Mouse (Mus musculus) A20 (cell line): ENCODE results near the gene Sema5a.

Source experiments
- DNase-seq: peaks from one replicate; pipeline ENCODE4 v3.0.0-alpha.2; 2011; ENCODE audit warnings: low read depth, low spot score

Sema5a gene

GRCm38 (mm10) chr15:32437654-32438053 is 193.0 kb downstream of the Sema5a start:
- no peak for DNase-seq

GRCm38 (mm10) chr15:32442745-32443144 is 198.1 kb downstream of the Sema5a start:
- no peak for DNase-seq

- DNase-seq: no peak
Measured at GRCm38 (mm10) chr15:32447558-32448349, 203.1 kb downstream of the Sema5a start.

GRCm38 (mm10) chr15:32459046-32459445 is 214.4 kb downstream of the Sema5a start:
- DNase-seq: no peak

GRCm38 (mm10) chr15:32460238-32460637 is 215.6 kb downstream of the Sema5a start:
- no peak for DNase-seq

- no peak for DNase-seq
Measured at GRCm38 (mm10) chr15:32471480-32472050, 227.0 kb downstream of the Sema5a start.

- no peak for DNase-seq
Measured at GRCm38 (mm10) chr15:32480747-32481146, 236.1 kb downstream of the Sema5a start.

- DNase-seq: no peak
Measured at GRCm38 (mm10) chr15:32485064-32485964, 240.7 kb downstream of the Sema5a start.

GRCm38 (mm10) chr15:32487968-32488367 is 243.4 kb downstream of the Sema5a start:
- no peak for DNase-seq

GRCm38 (mm10) chr15:32494219-32494618 is 249.6 kb downstream of the Sema5a start:
- no peak for DNase-seq

GRCm38 (mm10) chr15:32494899-32495298 is 250.3 kb downstream of the Sema5a start:
- no peak for DNase-seq

- no peak for DNase-seq
Measured at GRCm38 (mm10) chr15:32496880-32497279, 252.3 kb downstream of the Sema5a start.

GRCm38 (mm10) chr15:32505941-32506340 is 261.3 kb downstream of the Sema5a start:
- no peak for DNase-seq

GRCm38 (mm10) chr15:32508282-32508681 is 263.7 kb downstream of the Sema5a start:
- DNase-seq: no peak

GRCm38 (mm10) chr15:32514877-32515276 is 270.3 kb downstream of the Sema5a start:
- no peak for DNase-seq

GRCm38 (mm10) chr15:32517954-32518353 is 273.3 kb downstream of the Sema5a start:
- DNase-seq: no peak

GRCm38 (mm10) chr15:32532539-32532938 is 287.9 kb downstream of the Sema5a start:
- no peak for DNase-seq

- no peak for DNase-seq
Measured at GRCm38 (mm10) chr15:32533541-32534080, 289.0 kb downstream of the Sema5a start.

GRCm38 (mm10) chr15:32536755-32537503 is 292.3 kb downstream of the Sema5a start:
- no peak for DNase-seq

- DNase-seq: no peak
Measured at GRCm38 (mm10) chr15:32537504-32537792, 292.8 kb downstream of the Sema5a start.

- no peak for DNase-seq
Measured at GRCm38 (mm10) chr15:32538092-32538491, 293.5 kb downstream of the Sema5a start.
